Mouse (Mus musculus) adrenal gland, adult 8-10 months (tissue): ENCODE results near the gene Spg21. TPM values are rescaled to one million over a fixed set of nuclear protein-coding genes. Genes with fewer than 3 reads are reported as not detected.

Experiments used
- DNase-seq: peaks from one replicate; pipeline ENCODE4 v3.0.0; 2022
- total RNA-seq, 4 experiments: library from RNA; stranded (reverse); gene quantifications; 2 replicates each; pipeline ENCODE4 v1.2.4; 2022

The Spg21 gene
- total RNA-seq: 10 to 100 TPM; 49.3 to 68.2 (median 60.7) TPM

GRCm38 (mm10) chr9:65460732-65461442 lies at the start of gene Spg21:
Gene Spg21, plus strand, starts transcription at chr9:65460947.
- DNase-seq: peak; percentile 94

GRCm38 (mm10) chr9:65411326-65411725 lies 49.4 kb upstream of the Spg21 start:
- no peak for DNase-seq

- DNase-seq: no peak
These were observed 43.0 kb upstream of the Spg21 start for GRCm38 (mm10) chr9:65417738-65418137.

GRCm38 (mm10) chr9:65419633-65420032 lies 41.1 kb upstream of the Spg21 start:
- DNase-seq: no peak

- DNase-seq: peak; percentile 48
These were observed 37.8 kb upstream of the Spg21 start, which contains the start of gene Slc51b for GRCm38 (mm10) chr9:65422760-65423501. Gene Slc51b, minus strand, starts transcription at chr9:65422955.

GRCm38 (mm10) chr9:65424393-65424792 lies 36.4 kb upstream of the Spg21 start:
- DNase-seq: no peak

- DNase-seq: no peak
These were observed 33.2 kb upstream of the Spg21 start for GRCm38 (mm10) chr9:65427511-65427910.

- DNase-seq: no peak
These were observed 32.7 kb upstream of the Spg21 start for GRCm38 (mm10) chr9:65428003-65428402.

- no peak for DNase-seq
These were observed 30.3 kb upstream of the Spg21 start for GRCm38 (mm10) chr9:65430401-65430800.

GRCm38 (mm10) chr9:65430921-65431320 lies 29.8 kb upstream of the Spg21 start:
- DNase-seq: no peak

GRCm38 (mm10) chr9:65432236-65432635 lies 28.5 kb upstream of the Spg21 start:
- DNase-seq: peak; percentile 76

- DNase-seq: peak; percentile 19
These were observed 26.6 kb upstream of the Spg21 start for GRCm38 (mm10) chr9:65434140-65434539.

GRCm38 (mm10) chr9:65435211-65435610 lies 25.5 kb upstream of the Spg21 start:
- no peak for DNase-seq

- peak; percentile 84 for DNase-seq
These were observed 25.0 kb upstream of the Spg21 start, which contains the start of gene Mtfmt for GRCm38 (mm10) chr9:65435671-65436301. Gene Mtfmt, plus strand, starts transcription at chr9:65435782.

- no peak for DNase-seq
These were observed 16.1 kb upstream of the Spg21 start for GRCm38 (mm10) chr9:65444692-65445091.

GRCm38 (mm10) chr9:65447951-65448350 lies 12.8 kb upstream of the Spg21 start:
- no peak for DNase-seq

GRCm38 (mm10) chr9:65458975-65459374 lies 1.8 kb upstream of the Spg21 start:
- no peak for DNase-seq

GRCm38 (mm10) chr9:65460198-65460597 lies 549 bp upstream of the Spg21 start:
- DNase-seq: no peak

GRCm38 (mm10) chr9:65462544-65462943 lies 1.8 kb downstream of the Spg21 start:
- DNase-seq: no peak

GRCm38 (mm10) chr9:65464161-65464560 lies 3.4 kb downstream of the Spg21 start:
- peak; percentile 44 for DNase-seq

GRCm38 (mm10) chr9:65465241-65465640 lies 4.5 kb downstream of the Spg21 start:
- DNase-seq: no peak

GRCm38 (mm10) chr9:65467686-65468085 lies 6.9 kb downstream of the Spg21 start:
- no peak for DNase-seq

GRCm38 (mm10) chr9:65472769-65473168 lies 12.0 kb downstream of the Spg21 start:
- no peak for DNase-seq
